Mouse (Mus musculus) heart, embryonic 16.5 days (tissue): ENCODE results near the gene Eif3i. TPM values are rescaled to one million over a fixed set of nuclear protein-coding genes. Genes with fewer than 3 reads are reported as not detected.

Source experiments
- ATAC-seq: fragments of 200-750 bp; cut with Nextera tagmentation; replicated peaks from 2 replicates; pipeline ENCODE4 v1.8.0; 2017; ENCODE audit warnings: moderate number of reproducible peaks; ENCODE audit not compliant: insufficient read depth, low FRiP score; ENCODE audit errors: extremely low read depth
- H3K27ac ChIP-seq: fragments of 300-500 bp; sonication (generic); 2 replicates; pipeline ENCODE4 v1.5.1; 2014; ENCODE audit warnings: mild to moderate bottlenecking, low read length, control low read depth, moderate library complexity
- H3K27me3 ChIP-seq: fragments of 300-500 bp; sonication (generic); 2 replicates; pipeline ENCODE4 v1.6.1; 2014; ENCODE audit warnings: low read length, mixed read lengths; ENCODE audit not compliant: control insufficient read depth, insufficient read depth
- H3K36me3 ChIP-seq: fragments of 300-500 bp; sonication (generic); 2 replicates; pipeline ENCODE4 v1.6.1; 2014; ENCODE audit not compliant: control insufficient read depth, insufficient read depth
- H3K4me1 ChIP-seq: fragments of 300-500 bp; sonication (generic); 2 replicates; pipeline ENCODE4 v1.6.1; 2014; ENCODE audit warnings: low read length, mixed read lengths; ENCODE audit not compliant: control insufficient read depth, insufficient read depth
- H3K4me2 ChIP-seq: fragments of 300-500 bp; sonication (generic); 2 replicates; pipeline ENCODE4 v1.6.1; 2014; ENCODE audit warnings: low read depth, mild to moderate bottlenecking, control low read depth, low read length
- H3K4me3 ChIP-seq: fragments of 300-500 bp; sonication (generic); 2 replicates; pipeline ENCODE4 v1.5.1; 2014; ENCODE audit warnings: mild to moderate bottlenecking, control low read depth, low read length
- H3K9ac ChIP-seq: fragments of 300-500 bp; sonication (generic); 2 replicates; pipeline ENCODE4 v1.6.1; 2014; ENCODE audit warnings: low read length, control low read depth
- H3K9me3 ChIP-seq: fragments of 300-500 bp; sonication (generic); replicated peaks from 2 replicates; pipeline ENCODE4 v1.6.1; 2016; ENCODE audit warnings: low read length; ENCODE audit not compliant: control insufficient read depth
- WGBS: fragments of 180-500 bp; shearing (Covaris S2); extraction: QIAGEN DNeasy Blood & Tissue Kit; methylation state at CpG from one replicate; pipeline ENCODE4 v1.1.7; 2014; 5-methylcytosine and 5-hydroxymethylcytosine counted together
- polyA plus RNA-seq: library from polyadenylated mRNA; unstranded; fragments of >200 nt; fragmentation: Nextera tagmentation; extraction: Ambion mirVana; gene quantifications from 2 replicates; pipeline ENCODE4 v1.2.1, GENCODE M21; 2015

The Eif3i gene
- polyA plus RNA-seq, 1 experiment from 2014 or later: 180 TPM

DNA sequence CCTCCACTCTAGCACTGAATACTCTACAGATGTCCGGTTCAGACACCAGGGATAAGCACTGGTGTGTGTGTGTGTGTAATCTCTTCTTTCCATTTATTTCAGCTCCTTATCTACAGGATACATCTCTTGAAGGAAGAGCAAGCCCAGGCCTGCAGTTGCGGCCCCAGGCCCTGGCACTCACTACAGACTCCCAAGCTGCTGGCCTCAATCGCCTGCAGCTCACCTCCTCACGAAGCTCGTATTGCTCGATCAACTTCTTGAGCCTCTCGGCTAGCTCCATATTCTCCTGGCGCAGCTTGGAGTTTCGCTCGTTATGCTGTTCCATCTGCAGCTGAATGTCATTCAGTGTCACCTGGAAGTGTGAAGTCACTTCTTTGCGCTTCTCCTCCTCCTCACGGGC, 31.4 kb upstream of the Eif3i start:
- Histone ChIP-seq H3K36me3 (peaks cover 80% of the 10 kb centered on the region), H3K4me1 (no peaks in the 10 kb centered on the region), H3K27ac (no peak overlapping the region), H3K27me3 (no peaks in the 10 kb centered on the region), H3K9me3 (no peaks in the 10 kb centered on the region), H3K4me3 (no peak overlapping the region), H3K4me2 (no peak overlapping the region), H3K9ac (no peak overlapping the region)
- ATAC-seq: no peak
- 90% methylated on average over 12 of the region's 12 CpGs for whole genome bisulfite sequencing

DNA sequence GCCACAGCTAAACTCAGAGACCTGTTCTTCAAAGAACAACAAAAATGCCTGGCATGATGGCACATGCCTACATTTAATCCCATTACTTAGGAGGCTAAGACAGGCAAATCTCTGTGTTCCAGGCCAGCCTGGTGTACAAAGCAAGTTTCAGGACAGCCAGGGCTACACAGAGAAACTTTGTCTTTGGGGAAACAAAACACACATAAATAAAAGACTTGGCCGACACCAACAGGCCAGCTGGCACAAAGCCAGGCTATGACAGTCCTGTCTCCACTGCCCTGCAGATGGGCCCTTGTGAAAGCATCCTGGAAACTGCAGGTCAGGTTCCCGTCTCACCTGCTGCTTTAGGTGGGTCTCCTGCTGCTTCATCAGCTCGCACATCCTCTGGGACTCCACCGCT, 30.5 kb upstream of the Eif3i start:
- no peak overlapping the region for H3K9ac ChIP-seq
- 74% methylated on average over 4 of the region's 4 CpGs for WGBS
- H3K9me3 ChIP-seq: no peaks in the 10 kb centered on the region
- no peak overlapping the region for H3K4me3 ChIP-seq
- H3K4me2 ChIP-seq: no peak overlapping the region
- H3K27ac ChIP-seq: no peak overlapping the region
- no peak for ATAC-seq
- no peaks in the 10 kb centered on the region for H3K4me1 ChIP-seq
- H3K27me3 ChIP-seq: no peaks in the 10 kb centered on the region
- peaks cover 74% of the 10 kb centered on the region for H3K36me3 ChIP-seq

DNA sequence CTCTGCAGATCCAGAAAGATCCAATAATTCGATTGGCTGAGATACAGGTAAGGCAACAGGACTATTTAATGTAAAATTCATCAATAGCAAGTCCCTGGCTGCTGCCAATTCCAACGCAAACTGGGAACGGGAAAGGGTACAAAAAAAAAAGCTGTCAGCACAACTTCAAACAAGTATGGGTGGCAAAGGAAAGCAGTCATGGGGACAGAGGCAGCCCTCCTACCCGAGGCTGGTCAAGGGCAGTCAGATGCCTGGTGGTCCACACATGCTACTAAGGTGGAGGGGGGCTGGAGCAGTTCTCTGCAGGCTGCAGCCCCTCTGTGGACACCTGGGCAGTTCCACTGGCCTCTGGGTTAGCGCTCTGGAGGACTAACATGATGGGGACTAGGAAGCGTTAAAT, 25.6 kb upstream of the Eif3i start:
- peaks cover 37% of the 10 kb centered on the region for H3K36me3 ChIP-seq
- H3K4me3 ChIP-seq: no peak overlapping the region
- ATAC-seq: no peak
- no peaks in the 10 kb centered on the region for H3K9me3 ChIP-seq
- no peak overlapping the region for H3K4me2 ChIP-seq
- H3K27me3 ChIP-seq: no peaks in the 10 kb centered on the region
- peaks cover 25% of the 10 kb centered on the region for H3K4me1 ChIP-seq
- 71% methylated on average over 6 of the region's 6 CpGs for WGBS
- H3K9ac ChIP-seq: no peak overlapping the region
- no peak overlapping the region for H3K27ac ChIP-seq

DNA sequence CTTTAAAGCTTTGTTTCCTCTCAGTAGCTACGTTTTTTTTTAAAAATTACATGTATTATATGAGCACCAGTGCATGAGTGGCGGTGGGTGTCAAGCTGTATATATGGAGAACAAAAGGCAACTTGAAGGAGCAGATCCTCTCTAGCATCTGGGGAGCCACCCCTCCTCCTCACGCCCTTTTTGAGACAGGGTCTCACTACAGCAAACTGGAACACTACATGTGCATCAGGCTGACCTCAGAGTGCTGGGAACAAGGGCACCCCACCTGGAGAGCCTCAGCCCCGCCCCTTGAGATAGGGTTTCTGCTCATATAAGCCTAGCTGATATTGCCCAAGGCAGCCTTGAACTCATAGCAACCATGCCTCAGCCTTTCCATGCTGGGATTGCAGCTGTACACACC, 25.0 kb upstream of the Eif3i start:
- Histone ChIP-seq H3K4me3 (no peak overlapping the region), H3K4me1 (peaks cover 25% of the 10 kb centered on the region), H3K9ac (no peak overlapping the region; the same call in 1 of the 2 replicates), H3K9me3 (no peaks in the 10 kb centered on the region), H3K4me2 (peak overlapping the region; percentile 83), H3K27ac (peak overlapping the region; percentile 81), H3K27me3 (no peaks in the 10 kb centered on the region), H3K36me3 (peaks cover 35% of the 10 kb centered on the region)
- 47% methylated on average over 4 of the region's 4 CpGs for WGBS
- no peak for ATAC-seq

DNA sequence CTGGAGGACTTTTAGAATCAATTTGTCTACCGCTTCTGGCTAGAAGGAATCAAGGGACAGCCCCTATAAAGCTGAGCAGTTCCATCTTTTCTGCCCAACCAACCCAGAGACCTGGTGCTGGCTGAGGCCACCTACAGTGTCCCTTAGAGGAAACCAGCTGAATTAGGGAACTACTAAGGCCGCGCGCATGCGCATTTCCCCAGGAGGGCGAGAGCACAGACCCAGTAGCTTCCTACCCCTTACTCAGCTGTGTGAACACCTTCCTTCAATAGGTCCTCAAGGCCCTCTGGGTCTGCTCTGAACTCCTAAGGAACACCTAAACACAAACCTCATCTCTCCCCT, 24.6 kb upstream of the Eif3i start:
- Histone ChIP-seq H3K9me3 (no peaks in the 10 kb centered on the region), H3K27ac (peak overlapping the region; percentile 81), H3K4me2 (peak overlapping the region; percentile 83), H3K27me3 (no peaks in the 10 kb centered on the region), H3K4me1 (peaks cover 25% of the 10 kb centered on the region), H3K4me3 (peak overlapping the region; percentile 84), H3K36me3 (peaks cover 30% of the 10 kb centered on the region), H3K9ac (peak overlapping the region; percentile 65)
- WGBS: 2% methylated on average over 6 of the region's 6 CpGs
- ATAC-seq: 0 out of 2 replicates have a peak, but pooled peaks have one; percentile 5

DNA sequence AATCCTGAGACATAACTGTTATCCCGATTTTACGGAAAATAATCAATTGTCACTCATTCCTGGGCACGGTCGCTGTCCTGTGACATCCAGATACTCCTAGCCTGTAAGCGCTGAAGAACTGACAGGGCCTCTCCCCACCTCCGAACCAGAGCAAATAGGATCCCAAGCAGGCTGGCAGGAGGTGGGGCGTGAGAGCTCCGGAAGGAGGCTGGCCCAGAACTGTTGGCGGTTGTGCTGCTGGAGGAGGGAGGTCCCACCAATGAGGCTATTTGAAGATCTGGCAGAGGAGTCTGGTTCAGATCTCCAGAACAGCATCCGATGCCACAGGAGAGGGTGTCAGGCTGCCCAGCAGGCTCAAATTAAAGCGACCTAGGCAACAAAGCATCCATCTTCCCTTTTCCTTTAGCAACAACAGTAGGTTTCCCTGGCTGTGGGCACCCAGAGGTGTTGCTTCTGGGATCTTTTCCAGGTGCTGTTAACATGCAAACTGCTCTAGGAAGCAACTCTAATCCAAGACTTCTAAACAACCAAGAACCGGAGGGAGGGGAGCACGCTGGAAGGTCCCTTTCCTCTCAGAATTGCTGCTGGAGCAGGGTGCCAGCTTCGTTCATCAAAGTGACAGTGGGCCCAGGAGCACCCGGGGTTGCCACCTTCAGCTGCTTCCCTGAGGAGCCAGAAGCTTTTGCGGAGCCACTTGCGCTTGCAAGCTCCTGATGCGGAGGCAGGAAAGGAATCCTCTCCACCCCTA, 24.0 kb upstream of the Eif3i start:
- Histone ChIP-seq H3K27me3 (no peaks in the 10 kb centered on the region), H3K4me1 (peaks cover 25% of the 10 kb centered on the region), H3K27ac (peak overlapping the region; percentile 93), H3K9me3 (no peaks in the 10 kb centered on the region), H3K4me2 (peak overlapping the region; percentile 83), H3K9ac (peak overlapping the region; percentile 87), H3K4me3 (peak overlapping the region; percentile 84), H3K36me3 (peaks cover 26% of the 10 kb centered on the region)
- under 1% methylated on average over 18 of the region's 18 CpGs for WGBS
- peak; percentile 90 for ATAC-seq

DNA sequence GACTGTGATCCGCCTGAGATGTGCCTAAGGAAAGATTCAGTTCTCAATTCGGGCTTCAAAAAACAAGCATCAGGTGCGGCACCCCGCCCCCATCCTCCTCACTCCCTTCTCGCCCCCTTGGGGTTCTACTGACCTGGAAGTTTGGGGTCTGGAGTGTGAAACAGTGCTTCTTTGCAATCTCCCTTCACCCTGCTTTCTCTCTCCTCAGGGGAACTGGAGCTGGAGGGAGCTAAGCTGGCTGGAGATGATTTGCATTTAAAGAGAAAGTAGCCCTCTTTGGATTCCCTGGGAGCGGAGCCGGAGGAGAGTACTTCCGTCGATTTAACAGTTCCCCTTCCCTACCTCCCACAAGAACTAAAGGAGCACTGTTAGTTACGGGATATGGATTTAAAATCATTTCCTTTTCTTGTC, 23.2 kb upstream of the Eif3i start, which contains the start of gene Ccdc28b:
TSS of gene Ccdc28b (minus strand) at position 267 of the 411 bp plus-strand sequence.
- H3K27me3 ChIP-seq: no peaks in the 10 kb centered on the region
- WGBS: 0% methylated on average over 10 of the region's 10 CpGs

DNA sequence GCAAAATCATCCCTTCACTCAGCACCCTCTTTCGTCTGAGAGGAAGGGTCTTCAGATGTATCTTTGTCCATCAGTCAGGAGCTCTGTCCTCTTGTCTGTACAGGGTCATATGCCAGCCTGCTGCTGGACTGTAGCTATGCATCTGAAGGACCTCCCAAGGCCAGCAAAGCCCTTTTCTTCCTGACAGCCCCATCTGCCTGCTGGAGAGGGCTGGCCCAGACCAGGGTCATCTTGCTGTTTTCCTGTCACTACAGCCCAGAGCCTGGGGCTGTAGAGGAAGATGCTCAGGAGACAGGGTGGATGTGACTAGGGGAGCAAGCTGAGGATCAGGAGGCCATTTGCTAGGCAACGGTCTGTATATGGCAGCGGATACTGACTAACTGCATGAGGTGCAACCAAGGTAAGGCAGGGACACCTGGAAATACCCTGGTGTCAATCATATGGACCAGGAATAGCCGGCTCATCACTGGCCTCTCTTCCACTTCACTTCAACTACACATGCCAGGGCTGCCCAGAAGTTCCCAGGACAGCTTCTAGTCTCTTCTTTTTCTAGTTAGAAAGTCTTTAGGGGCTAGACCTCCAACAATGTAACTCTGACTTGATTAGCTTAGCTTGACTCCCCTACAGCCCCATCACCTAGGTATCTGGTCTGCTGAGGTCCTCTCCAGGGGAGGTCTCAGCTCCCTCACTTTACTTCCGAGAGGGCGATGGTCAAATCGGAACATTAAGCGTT, 22.5 kb upstream of the Eif3i start:
- Histone ChIP-seq H3K9me3 (no peaks in the 10 kb centered on the region), H3K36me3 (peaks cover 13% of the 10 kb centered on the region), H3K4me1 (peaks cover 31% of the 10 kb centered on the region), H3K4me3 (peak overlapping the region; percentile 84), H3K4me2 (peak overlapping the region; percentile 83), H3K27ac (peak overlapping the region; percentile 93), H3K27me3 (no peaks in the 10 kb centered on the region), H3K9ac (peak overlapping the region; percentile 87)
- no peak for ATAC-seq
- WGBS: 20% methylated on average over 8 of the region's 8 CpGs

More for the DNA sequence above, 23.2 kb upstream of the Eif3i start, which contains the start of gene Ccdc28b:
- H3K4me2 ChIP-seq: peak within 1 kb of the TSS; percentile 83
- peak within 1 kb of the TSS; percentile 84 for H3K4me3 ChIP-seq
- no peaks in the 10 kb centered on the region for H3K9me3 ChIP-seq
- H3K4me1 ChIP-seq: peaks cover 25% of the 10 kb centered on the region
- peak; percentile 28; the same call in 1 of the 2 replicates for ATAC-seq
- H3K36me3 ChIP-seq: peaks cover 18% of the 10 kb centered on the region
- H3K27ac ChIP-seq: peak within 1 kb of the TSS; percentile 93
- peak within 1 kb of the TSS; percentile 87 for H3K9ac ChIP-seq
